Mouse (Mus musculus) heart, adult 11 months (tissue): ENCODE results near the gene Tex2.
"Not testable (repeated sequence)": the region's sequence is repeated elsewhere in the genome, so short reads cannot be mapped to it uniquely, and the experiment has no call there.

Experiments
- DNase-seq: peaks from one replicate; pipeline ENCODE4 v3.0.0; 2022

The Tex2 gene

DNA sequence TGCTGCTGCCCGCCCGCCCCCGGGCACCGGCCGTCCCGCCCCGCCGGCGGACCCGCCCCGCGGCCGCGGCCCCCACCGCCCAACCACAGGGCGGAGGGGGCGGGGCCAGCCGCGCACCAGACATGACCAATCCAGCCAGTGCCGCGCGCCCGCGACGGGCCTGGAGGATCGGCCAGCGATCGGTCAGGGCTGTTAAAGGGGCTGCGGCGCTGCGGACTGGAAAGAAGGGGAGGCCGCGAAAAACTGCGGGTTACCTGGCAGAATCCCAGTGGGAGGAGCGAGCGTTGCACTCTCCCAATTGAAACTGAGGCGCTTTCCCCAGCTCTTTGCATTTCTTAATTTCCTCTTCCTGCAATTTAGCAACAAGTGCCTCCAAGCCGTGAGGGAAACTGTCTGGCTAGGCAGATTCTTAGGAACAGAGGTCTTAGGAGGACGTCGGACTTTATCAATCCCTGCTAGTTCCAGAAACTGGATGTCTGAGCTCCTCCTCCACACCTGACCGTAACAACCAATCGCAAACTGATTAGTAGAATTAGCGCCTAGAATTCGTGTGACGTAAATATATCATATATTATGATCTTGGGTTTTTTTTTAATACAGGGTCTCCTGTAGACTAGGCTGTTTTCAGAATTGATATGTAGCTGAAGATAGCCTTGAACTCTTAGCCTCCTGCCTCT lies at the start of gene Tex2:
TSS of gene Tex2 (minus strand) at position 463 of the 677 bp plus-strand sequence.
- peak; percentile 100 for DNase-seq

- peak; percentile 84 for DNase-seq
These were observed 49.6 kb upstream of the Tex2 start for GRCm38 (mm10) chr11:106662634-106663407.

DNA sequence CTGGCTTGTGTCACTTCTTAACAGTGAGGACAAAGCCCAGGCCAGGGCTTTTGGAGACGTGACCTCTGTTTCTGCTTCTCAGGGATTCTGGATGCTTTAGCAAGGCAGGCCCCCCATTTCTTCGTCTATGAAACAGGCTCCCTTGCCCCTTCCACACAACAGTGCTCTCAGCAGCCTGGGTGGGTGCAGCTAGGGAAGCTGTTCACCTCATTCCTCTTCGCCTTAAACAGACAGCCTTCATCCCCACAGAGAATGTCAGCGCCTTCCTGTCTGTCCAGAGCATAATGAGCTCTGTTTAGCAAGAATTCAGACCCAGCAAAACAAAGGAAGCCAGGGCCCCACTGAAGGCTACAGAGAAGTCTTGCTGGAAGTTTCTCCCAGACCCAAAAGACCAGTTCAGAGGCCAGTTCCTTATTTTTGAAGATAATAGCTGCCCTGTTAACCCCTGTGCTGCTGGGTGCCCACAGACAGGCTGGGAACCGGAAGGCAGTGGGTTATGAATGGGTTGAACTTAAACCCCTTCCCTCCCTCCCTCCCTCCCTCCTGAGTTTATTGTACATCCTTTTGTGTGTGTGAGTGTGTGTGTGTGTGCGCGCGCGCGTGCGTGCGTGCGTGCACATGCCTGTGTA lies 47.3 kb upstream of the Tex2 start:
- DNase-seq = peak; percentile 97

DNA sequence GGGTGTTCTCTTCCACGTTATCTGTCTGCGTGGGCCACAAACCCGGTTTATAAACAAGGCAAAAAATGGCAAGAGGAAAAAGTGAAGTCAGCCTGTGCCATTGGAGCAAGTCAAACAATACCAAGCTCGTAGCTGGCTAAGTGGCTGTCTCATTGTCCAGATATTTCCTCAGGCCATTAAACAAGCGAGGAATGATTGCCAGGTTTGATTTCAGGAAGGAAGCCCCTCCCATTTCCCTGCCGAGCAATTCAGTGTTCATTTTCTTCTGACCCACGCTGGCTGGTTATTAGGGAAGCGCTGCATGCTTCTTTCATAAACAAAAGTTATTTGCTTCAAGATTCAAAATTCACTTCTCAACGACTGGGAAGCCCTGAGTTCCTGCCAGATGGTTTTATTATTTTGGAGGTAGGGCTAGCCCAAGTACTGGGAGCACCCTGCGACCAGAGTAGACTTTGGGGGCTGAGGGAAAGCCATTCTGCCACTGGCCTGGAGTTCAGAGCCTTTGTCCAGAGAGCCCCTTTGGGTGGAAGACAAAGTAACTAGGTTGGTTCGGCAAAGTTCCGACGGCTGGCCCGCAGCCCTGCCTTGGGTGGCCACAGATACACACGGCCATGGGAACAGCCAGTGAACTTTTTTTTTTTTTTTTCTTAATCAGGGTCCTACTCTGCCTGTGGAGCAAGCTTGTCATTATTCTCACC lies 46.5 kb upstream of the Tex2 start:
- peak; percentile 99 for DNase-seq

GRCm38 (mm10) chr11:106658051-106658880 lies 45.0 kb upstream of the Tex2 start:
- DNase-seq = peak; percentile 99

DNA sequence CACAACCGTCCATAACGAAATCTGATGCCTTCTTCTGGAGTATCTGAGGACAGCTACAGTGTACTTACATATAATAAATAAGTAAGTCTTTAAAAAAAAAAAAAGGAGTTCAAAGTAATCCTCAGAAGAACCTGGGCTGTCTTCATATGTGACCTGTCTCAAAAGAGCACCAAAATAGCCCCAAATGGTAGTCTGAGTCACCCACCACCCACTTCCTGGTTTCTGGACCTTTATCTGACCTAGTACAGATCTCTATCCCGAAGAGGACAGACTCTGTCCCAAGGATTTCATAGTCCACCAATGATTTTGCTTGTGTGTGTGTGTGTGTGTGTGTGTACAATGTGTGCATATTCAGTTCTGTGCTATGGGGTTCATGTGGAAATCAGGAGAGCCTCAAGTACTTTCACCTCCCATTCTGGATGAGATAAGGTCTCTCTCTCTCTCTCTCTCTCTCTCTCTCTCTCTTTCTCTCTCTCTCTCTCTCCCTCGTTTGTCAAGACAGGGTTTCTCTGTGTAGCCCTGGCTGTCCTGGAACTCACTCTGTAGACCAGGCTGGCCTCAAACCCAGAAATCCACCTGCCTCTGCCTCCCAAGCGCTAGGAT lies 43.8 kb upstream of the Tex2 start:
- not testable (repeated sequence) for DNase-seq

DNA sequence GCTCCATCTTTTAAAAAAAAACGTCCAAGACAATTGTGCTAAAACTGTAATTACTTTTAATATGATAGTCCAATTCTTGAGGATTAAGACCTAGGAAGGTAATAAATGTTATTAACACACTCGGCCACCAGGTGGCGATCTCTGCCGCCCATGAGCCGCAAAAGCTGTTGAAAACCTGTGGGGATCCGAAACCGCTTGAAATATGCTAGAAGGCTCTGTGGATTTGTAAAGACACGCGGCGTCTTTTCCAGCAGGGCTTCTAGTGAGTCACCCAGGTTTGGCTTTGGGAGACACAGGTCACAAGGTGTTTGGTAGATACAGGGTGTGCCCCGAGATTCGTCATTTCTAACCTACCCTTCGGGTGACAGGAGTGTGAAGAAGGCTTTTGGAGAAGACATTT lies 35.1 kb upstream of the Tex2 start:
- peak; percentile 97 for DNase-seq

DNA sequence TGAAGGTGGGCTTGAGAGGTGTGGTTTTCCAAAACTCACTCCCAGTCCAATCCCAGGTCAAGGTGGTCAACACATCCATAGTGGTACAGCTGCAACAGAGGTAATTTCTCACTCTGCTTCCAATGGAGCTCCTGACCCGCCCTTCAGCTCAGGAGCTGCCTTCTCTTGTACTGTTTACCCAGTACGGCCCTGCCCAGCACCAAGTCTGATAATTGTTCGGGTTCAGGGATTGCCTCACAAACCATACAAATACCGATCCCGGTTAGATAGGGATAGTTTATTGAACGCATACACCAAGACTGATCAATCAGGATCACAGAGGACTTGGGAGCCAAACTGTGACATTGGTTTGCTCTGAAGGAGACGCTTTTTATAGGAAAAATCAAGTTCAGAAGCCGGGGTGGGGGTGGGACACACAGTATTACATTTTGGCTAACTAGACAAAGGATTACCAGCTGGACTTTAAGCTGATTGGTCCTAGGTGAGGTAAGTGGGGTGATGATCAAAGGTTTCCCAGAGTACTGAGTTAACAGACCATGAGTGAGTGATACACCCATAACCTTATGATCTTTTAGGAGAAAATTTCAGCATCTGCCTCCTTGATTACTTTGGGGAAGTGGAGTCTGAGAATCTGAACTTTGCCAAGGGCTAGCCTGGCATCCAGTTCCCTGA lies 29.9 kb upstream of the Tex2 start:
- DNase-seq = no peak

DNA sequence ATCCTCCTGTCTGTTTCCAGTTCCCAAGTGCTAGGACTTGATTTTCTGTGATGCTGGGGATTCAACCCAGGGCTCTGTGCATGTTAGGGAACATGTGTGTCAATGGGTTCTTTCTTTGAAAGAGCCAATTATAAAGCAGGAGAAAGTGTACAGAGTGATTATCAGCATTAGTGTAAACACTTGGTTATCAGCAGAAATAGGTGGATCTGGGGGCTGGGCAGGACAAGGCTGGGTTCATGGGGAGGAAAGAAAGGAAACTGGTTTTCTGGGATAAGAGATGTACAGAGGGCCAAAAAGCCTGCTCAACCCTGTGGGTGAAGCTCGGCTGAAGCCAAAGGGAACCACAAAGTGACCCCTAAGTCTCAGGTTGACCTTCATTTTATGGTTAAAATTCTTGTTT lies 28.4 kb upstream of the Tex2 start:
- no peak for DNase-seq

- DNase-seq = no peak
These were observed 26.8 kb upstream of the Tex2 start for GRCm38 (mm10) chr11:106640059-106640458.

- DNase-seq = no peak
These were observed 26.1 kb upstream of the Tex2 start for GRCm38 (mm10) chr11:106639356-106639692.

DNA sequence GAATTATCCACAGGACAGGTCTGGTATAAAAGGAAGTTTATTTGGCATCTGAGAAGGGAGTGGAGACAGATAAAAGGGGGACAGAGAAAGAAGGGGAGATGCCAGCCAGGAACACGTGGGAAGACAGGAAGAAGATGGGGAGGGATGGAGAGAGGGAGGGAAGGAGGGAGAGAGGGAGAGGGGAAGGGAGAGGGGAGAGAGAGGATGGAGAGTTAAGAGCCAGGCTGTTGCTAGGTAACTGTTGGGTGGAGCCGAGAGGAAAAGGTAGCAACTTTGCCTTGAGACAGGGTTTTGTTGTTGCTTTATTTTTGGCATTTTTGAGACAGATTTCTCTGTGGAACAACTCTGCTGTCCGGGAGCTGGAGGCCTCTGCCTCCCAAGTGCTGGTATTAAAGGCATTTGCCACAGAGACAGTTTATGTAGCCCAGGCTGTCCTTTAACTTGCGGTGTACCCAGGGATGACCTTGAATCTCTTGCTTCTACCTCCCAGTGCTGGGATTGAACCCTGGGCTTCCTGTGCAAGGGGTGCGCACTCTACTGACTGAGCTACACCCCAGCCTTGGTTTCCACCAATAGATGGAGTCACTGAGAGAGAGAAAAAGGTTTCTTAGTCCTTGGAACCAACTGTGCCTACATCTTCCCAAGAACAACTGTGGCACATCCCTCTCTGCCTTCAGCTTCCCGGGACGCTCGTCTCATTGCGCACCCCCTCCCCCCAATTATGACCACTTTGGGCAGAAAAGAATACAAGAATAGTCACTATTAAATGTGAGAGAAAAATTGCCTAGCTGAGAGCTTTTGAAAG lies 25.5 kb upstream of the Tex2 start:
- DNase-seq = no peak

DNA sequence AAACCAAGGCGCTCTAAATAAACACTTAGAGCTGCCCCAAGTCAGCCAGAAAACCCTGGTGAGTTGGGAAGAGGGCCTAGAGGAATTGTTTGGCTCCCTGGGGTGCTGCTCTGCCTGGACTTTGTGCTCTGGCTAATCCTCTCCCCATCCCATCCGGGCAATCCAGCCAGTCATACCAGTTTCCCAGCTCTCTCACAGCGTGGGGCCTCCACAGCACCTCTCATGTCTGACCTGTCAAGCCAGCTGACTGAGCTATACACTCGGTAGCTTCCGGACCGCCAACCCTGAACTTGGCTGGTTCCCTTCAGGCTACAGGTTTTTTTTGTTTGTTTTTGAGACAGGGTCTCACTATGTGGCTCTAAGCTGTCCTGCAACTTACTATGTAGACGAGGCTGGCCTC lies 24.5 kb upstream of the Tex2 start:
- DNase-seq = no peak

- no peak for DNase-seq
These were observed 22.7 kb upstream of the Tex2 start for GRCm38 (mm10) chr11:106635946-106636345.

- DNase-seq = not testable (repeated sequence)
These were observed 21.0 kb upstream of the Tex2 start for GRCm38 (mm10) chr11:106634175-106634574.

DNA sequence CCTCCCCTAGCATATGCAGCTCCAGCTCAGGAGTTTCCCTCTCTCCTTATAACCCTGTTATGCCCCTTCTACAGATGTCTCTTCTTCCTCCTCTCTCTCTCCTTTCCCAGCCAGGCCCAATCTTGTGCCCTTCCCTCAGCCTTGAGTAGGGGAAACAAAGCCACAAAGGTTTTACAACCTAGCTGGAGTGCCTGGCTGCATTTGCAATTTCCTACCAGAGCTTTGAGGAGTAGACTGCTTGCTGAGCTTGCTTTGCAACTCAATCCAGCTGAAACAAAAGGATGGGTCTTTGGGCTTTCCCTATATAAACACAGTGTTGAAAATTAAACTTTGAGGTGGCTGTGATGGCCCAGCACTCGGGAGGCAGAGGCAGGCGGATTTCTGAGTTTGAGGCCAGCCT lies 20.2 kb upstream of the Tex2 start:
- no peak for DNase-seq

GRCm38 (mm10) chr11:106627692-106628091 lies 14.5 kb upstream of the Tex2 start:
- peak; percentile 92 for DNase-seq

DNA sequence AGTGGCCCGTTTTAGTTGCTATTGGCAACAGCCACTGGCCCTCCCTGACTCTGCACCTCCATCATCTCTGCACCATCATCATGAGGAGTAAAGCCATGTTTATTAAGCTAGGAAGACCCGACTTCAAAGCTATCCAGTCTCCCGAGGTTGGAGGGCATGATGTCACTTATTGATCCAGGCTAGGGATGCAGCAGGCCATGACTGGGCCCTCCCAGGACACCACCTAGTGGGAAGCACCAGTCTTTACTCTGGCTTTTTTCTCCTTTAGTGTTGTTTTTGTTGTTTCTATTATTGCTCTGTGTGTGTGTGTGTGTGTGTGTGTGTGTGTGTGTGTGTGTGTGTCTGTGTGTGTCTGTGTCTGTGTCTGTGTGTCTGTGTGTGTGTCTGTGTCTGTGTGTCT lies 12.4 kb upstream of the Tex2 start:
- no peak for DNase-seq

GRCm38 (mm10) chr11:106623629-106624028 lies 10.4 kb upstream of the Tex2 start:
- no peak for DNase-seq

DNA sequence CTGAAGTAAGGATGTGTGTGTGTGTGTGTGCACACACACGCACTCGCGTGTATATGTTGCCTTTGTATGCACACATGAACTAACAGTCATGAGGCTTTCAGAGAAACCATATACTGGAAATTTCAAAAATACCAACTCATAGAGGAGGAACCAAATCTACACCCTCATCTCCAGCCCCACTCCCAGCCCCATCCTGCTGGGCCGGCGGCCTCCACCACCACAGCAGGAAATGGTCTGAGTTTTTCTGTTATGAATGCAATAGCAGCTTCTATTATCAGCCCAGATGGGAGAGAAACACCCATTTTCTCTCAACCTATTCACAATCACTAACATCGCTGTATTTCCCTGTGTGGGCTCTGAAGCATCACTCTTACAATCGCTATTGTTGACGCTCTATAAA lies 8.8 kb upstream of the Tex2 start:
- no peak for DNase-seq

GRCm38 (mm10) chr11:106618768-106619167 lies 5.5 kb upstream of the Tex2 start:
- DNase-seq = not testable (repeated sequence)
